ENCODE assay signal across 25 mouse cellular contexts in the genomic region with DNA sequence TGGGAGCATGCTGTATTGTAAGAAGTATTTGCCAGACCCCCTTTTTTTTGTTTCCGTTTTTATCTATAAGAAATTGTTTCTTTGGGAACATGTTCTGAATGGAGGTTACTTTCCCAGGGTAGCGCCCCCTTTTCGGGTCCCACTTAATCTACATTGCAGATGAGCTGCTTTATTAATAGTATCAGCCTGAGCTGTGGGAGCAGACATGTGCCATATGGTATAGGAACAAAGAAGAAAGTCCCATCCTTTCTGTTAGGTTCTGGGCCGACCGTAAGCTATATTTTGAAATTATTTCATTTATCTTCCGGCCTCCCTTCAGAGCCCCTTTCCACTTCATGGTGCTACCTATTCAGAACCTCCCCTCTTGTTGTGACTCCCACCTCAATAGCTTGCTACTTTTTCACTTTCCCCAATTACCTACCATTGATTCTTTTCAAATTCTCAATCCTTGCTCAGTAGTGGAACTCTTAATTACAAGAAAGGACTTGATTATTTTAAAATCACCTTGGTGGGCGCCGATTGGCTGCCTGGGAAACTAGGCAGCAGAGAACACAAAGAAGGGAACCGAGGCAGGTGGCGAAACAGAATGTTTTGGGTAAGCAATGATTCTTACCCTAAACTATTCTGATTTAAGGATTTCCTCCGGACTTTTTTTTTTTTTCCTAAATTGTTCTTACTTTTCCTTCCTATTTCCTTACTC. TPM values are rescaled to one million over a fixed set of nuclear protein-coding genes. Genes with fewer than 3 reads are reported as not detected.
DNase-seq lines count a peak whose midpoint lies in the region; ATAC-seq and TF ChIP-seq lines count a peak whose summit lies in the region.
"Had no signal": no experiment of that assay in that cellular context is flagged by ENCODE, and none has a peak within 500 bp of the region (broad histone marks: within the 10 kb centered on the region; RNA-seq: fewer than 3 reads in every experiment).

No protein-coding gene starts in this region.

- no peak for TF ChIP-seq CTCF in brain, embryonic 14.5 days (IDR thresholded peaks at IDR 0.05; ENCODE audit: borderline replicate concordance, extremely low read depth, insufficient read depth, insufficient read length)

- no peaks in the 10 kb centered on the region for H3K27me3 ChIP-seq in hindbrain, embryonic 11.5 days (ENCODE audit: control insufficient read depth, insufficient read depth, low read length)
- no peaks in the 10 kb centered on the region for H3K27me3 ChIP-seq in hindbrain, embryonic 16.5 days (replicated peaks; ENCODE audit: control insufficient read depth, insufficient read depth, low read length)
- H3K27me3 ChIP-seq in midbrain, embryonic 13.5 days, result no peaks in the 10 kb centered on the region
- H3K27me3 ChIP-seq in midbrain, embryonic 10.5 days (ENCODE audit: low read depth, poor library complexity, severe bottlenecking), result no peaks in the 10 kb centered on the region
- H3K27me3 ChIP-seq in forebrain, embryonic 16.5 days (replicated peaks; ENCODE audit: control insufficient read depth, insufficient read depth, low read length), result no peaks in the 10 kb centered on the region
- H3K27me3 ChIP-seq: heart, embryonic 12.5 days; intestine, embryonic 15.5 days; liver, embryonic 15.5 days had no signal

- WGBS in hindbrain, embryonic 11.5 days, result 68% methylated on average over 11 of the region's 11 CpGs
- 60% methylated on average over 11 of the region's 11 CpGs for WGBS in hindbrain, embryonic 16.5 days
- WGBS in midbrain, embryonic 13.5 days, result 51% methylated on average over 11 of the region's 11 CpGs
- WGBS in midbrain, embryonic 10.5 days, result 76% methylated on average over 11 of the region's 11 CpGs
- WGBS in forebrain, embryonic 16.5 days, result 35% methylated on average over 11 of the region's 11 CpGs

- H3K4me1 ChIP-seq in hindbrain, embryonic 11.5 days (replicated peaks; ENCODE audit: control insufficient read depth, insufficient read depth, low read length), result no peaks in the 10 kb centered on the region
- H3K4me1 ChIP-seq in hindbrain, embryonic 16.5 days (ENCODE audit: control insufficient read depth, insufficient read depth, low read depth, low read length), result no peaks in the 10 kb centered on the region
- no peaks in the 10 kb centered on the region; the same call in 1 of the 2 replicates for H3K4me1 ChIP-seq in midbrain, embryonic 13.5 days (replicated peaks)
- H3K4me1 ChIP-seq in midbrain, embryonic 10.5 days, result no peaks in the 10 kb centered on the region
- peaks cover 6% of the 10 kb centered on the region; the same call in 1 of the 2 replicates for H3K4me1 ChIP-seq in forebrain, embryonic 16.5 days (replicated peaks; ENCODE audit: control insufficient read depth, insufficient read depth, low read length)
- H3K4me1 ChIP-seq: heart, embryonic 12.5 days; intestine, embryonic 15.5 days; limb, embryonic 10.5 days; liver, embryonic 15.5 days had no signal

- H3K4me2 ChIP-seq in hindbrain, embryonic 11.5 days (replicated peaks; ENCODE audit: low read depth, low read length), result no peak overlapping the region
- H3K4me2 ChIP-seq in hindbrain, embryonic 16.5 days (ENCODE audit: low read length), result no peak overlapping the region
- H3K4me2 ChIP-seq in midbrain, embryonic 13.5 days (replicated peaks), result no peak overlapping the region
- peak overlapping the region; percentile 29; the same call in 1 of the 2 replicates for H3K4me2 ChIP-seq in forebrain, embryonic 16.5 days (ENCODE audit: low read length)
- H3K4me2 ChIP-seq: heart, embryonic 12.5 days; hindbrain, embryonic 14.5 days; intestine, embryonic 15.5 days; liver, embryonic 15.5 days had no signal

- no peaks in the 10 kb centered on the region for H3K9me3 ChIP-seq in hindbrain, embryonic 11.5 days (ENCODE audit: control insufficient read depth, low read length)
- H3K9me3 ChIP-seq in hindbrain, embryonic 16.5 days (ENCODE audit: control insufficient read depth, low read length), result no peaks in the 10 kb centered on the region
- H3K9me3 ChIP-seq in midbrain, embryonic 13.5 days, result no peaks in the 10 kb centered on the region
- no peaks in the 10 kb centered on the region for H3K9me3 ChIP-seq in midbrain, embryonic 10.5 days (replicated peaks)
- no peaks in the 10 kb centered on the region for H3K9me3 ChIP-seq in forebrain, embryonic 16.5 days (ENCODE audit: control insufficient read depth, low read length)
- H3K9me3 ChIP-seq: G1E; heart, embryonic 12.5 days; intestine, embryonic 15.5 days; limb, embryonic 10.5 days; liver, embryonic 15.5 days had no signal

- no peak overlapping the region for H3K4me3 ChIP-seq in hindbrain, embryonic 11.5 days (ENCODE audit: low read depth, low read length)
- no peak overlapping the region for H3K4me3 ChIP-seq in hindbrain, embryonic 16.5 days (ENCODE audit: low read length)
- no peak overlapping the region for H3K4me3 ChIP-seq in midbrain, embryonic 13.5 days (replicated peaks)
- H3K4me3 ChIP-seq in midbrain, embryonic 10.5 days, result no peak overlapping the region
- H3K4me3 ChIP-seq in forebrain, embryonic 16.5 days (replicated peaks; ENCODE audit: low read length), result no peak overlapping the region
- H3K4me3 ChIP-seq: heart, embryonic 12.5 days; intestine, embryonic 15.5 days; layer of hippocampus, adult 2 months; limb, embryonic 10.5 days; liver, embryonic 15.5 days had no signal

- TF ChIP-seq POLR2A in brain, embryonic 14.5 days (IDR thresholded peaks at IDR 0.05; ENCODE audit: borderline replicate concordance, extremely low read depth, insufficient read depth, insufficient read length, poor library complexity, severe bottlenecking), result no peak

- DNase-seq in hindbrain, embryonic 11.5 days (ENCODE audit: low spot score), result no peak
- no peak for DNase-seq in midbrain, embryonic 10.5 days (ENCODE audit: low spot score)
- peak; percentile 68 for DNase-seq in brain, embryonic 14.5 days (ENCODE audit: low read depth)
- no peak for DNase-seq in cerebellum, adult 9-10 months
- DNase-seq: adrenal gland, adult 2 months; cerebellum, adult 18-20 months; gastrocnemius, postnatal 25 days; heart, adult 18-20 months; heart, postnatal 10 days; kidney, adult 9 months; kidney, postnatal 14 days; liver; lung, postnatal 10 days; thymus, postnatal 25 days had no signal

- no peak overlapping the region for H3K27ac ChIP-seq in hindbrain, embryonic 11.5 days (ENCODE audit: low read depth, low read length)
- no peak overlapping the region for H3K27ac ChIP-seq in hindbrain, embryonic 16.5 days (ENCODE audit: low read depth, low read length)
- H3K27ac ChIP-seq in midbrain, embryonic 13.5 days, result no peak overlapping the region
- H3K27ac ChIP-seq in midbrain, embryonic 10.5 days (replicated peaks), result no peak overlapping the region
- H3K27ac ChIP-seq in forebrain, embryonic 16.5 days (ENCODE audit: low read length), result peak overlapping the region; percentile 55; the same call in 1 of the 2 replicates
- H3K27ac ChIP-seq: hindbrain, embryonic 14.5 days; intestine, embryonic 15.5 days; layer of hippocampus, adult 2 months; limb, embryonic 10.5 days; liver, embryonic 15.5 days had no signal

- peak; percentile 73 for ATAC-seq in hindbrain, embryonic 11.5 days (ENCODE audit: low FRiP score)
- ATAC-seq in hindbrain, embryonic 16.5 days, result no peak
- ATAC-seq in midbrain, embryonic 13.5 days, result 0 out of 2 replicates have a peak, but pooled peaks have one; percentile 40
- peak; percentile 85 for ATAC-seq in forebrain, embryonic 16.5 days
- ATAC-seq: intestine, embryonic 15.5 days; Patski had no signal

- no peaks in the 10 kb centered on the region for H3K36me3 ChIP-seq in hindbrain, embryonic 11.5 days (ENCODE audit: control insufficient read depth, insufficient read depth, low read length)
- no peaks in the 10 kb centered on the region for H3K36me3 ChIP-seq in hindbrain, embryonic 16.5 days (ENCODE audit: control insufficient read depth, insufficient read depth, low read length)
- H3K36me3 ChIP-seq in midbrain, embryonic 13.5 days, result no peaks in the 10 kb centered on the region
- no peaks in the 10 kb centered on the region for H3K36me3 ChIP-seq in midbrain, embryonic 10.5 days
- no peaks in the 10 kb centered on the region for H3K36me3 ChIP-seq in forebrain, embryonic 16.5 days (ENCODE audit: control insufficient read depth, insufficient read depth)
- H3K36me3 ChIP-seq: G1E; heart, embryonic 12.5 days; intestine, embryonic 15.5 days; limb, embryonic 10.5 days; liver, embryonic 15.5 days had no signal

- no peak overlapping the region for H3K9ac ChIP-seq in hindbrain, embryonic 11.5 days (ENCODE audit: low read depth, low read length)
- H3K9ac ChIP-seq in hindbrain, embryonic 16.5 days (ENCODE audit: low read depth, low read length), result no peak overlapping the region
- no peak overlapping the region for H3K9ac ChIP-seq in midbrain, embryonic 13.5 days (replicated peaks)
- no peak overlapping the region for H3K9ac ChIP-seq in forebrain, embryonic 16.5 days (replicated peaks; ENCODE audit: low read depth, low read length)
- H3K9ac ChIP-seq: heart, embryonic 12.5 days; hindbrain, embryonic 14.5 days; intestine, embryonic 15.5 days; liver, embryonic 15.5 days had no signal

RNA-seq across cellular contexts. Expression of a gene that starts 24.2 kb away (rescaled TPM):
- polyA plus RNA-seq in hindbrain, embryonic 11.5 days (2014; fragmentation: Nextera tagmentation; extraction: Ambion mirVana), result 5.1 and 6.8 TPM in 2 replicates
- polyA plus RNA-seq in hindbrain, embryonic 16.5 days (2015; fragmentation: Nextera tagmentation; extraction: Ambion mirVana), result 2.9 and 3.3 TPM in 2 replicates
- polyA plus RNA-seq in midbrain, embryonic 13.5 days (2015; fragmentation: Nextera tagmentation; extraction: Ambion mirVana), result 3.6 and 4.4 TPM in 2 replicates
- 3.1 and 4.2 TPM in 2 replicates for polyA plus RNA-seq in midbrain, embryonic 10.5 days (2016; fragmentation: Nextera tagmentation; extraction: Ambion mirVana)
- 3.9 and 4.6 TPM in 2 replicates for polyA plus RNA-seq in brain, embryonic 14.5 days (2012; rRNA removed)
- polyA plus RNA-seq in forebrain, embryonic 16.5 days (2015; fragmentation: Nextera tagmentation; extraction: Ambion mirVana), result 5.3 and 6.2 TPM in 2 replicates
- polyA plus RNA-seq: G1E had no signal
